Mouse (Mus musculus) embryonic fibroblast, embryonic 13.5 days (primary cell): ENCODE results near the gene Sos2.

ENCODE experiments used
- CTCF ChIP-seq: IDR thresholded peaks from 2 replicates; pipeline ENCODE4 v1.5.1; 2011; ENCODE audit warnings: mild to moderate bottlenecking, control low read depth, low read length, moderate library complexity, borderline replicate concordance; ENCODE audit not compliant: insufficient read depth
- POLR2A ChIP-seq: IDR thresholded peaks from 2 replicates; pipeline ENCODE4 v1.6.1; 2011; ENCODE audit warnings: low read depth, mild to moderate bottlenecking, control low read depth, low read length, moderate library complexity

- TF ChIP-seq POLR2A: no peak
- no peak for TF ChIP-seq CTCF
Measured at GRCm38 (mm10) chr12:69723376-69723775, 41.7 kb upstream of the Sos2 start.
